Mouse (Mus musculus): Measurements from ENCODE around the gene Acyp1. TPM values are rescaled to one million over a fixed set of nuclear protein-coding genes. Genes with fewer than 3 reads are reported as not detected.

Gene Acyp1
- total RNA-seq, 1 experiment: 15.0 TPM

DNA sequence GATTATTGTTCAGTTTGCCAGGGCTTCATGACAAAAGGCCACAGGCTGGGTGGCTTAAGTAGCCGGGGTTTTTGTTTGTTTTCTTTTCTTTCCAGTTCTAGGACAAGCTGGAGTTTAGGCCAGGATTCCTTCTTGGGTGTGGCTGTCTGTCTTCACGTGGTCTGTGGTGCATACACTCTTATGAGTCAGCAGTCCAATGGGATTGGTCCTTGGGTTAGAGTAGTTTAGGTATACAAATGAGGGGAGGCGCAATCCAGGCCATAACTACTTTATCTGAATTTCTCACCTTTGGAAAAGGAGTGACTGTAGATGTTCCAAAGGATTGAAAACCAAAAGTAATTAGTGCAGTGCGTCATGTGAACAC lies 16.4 kb downstream of the Acyp1 start:
- Histone ChIP-seq H3K4me1 (ENCODE audit: control insufficient read depth in 2 of 2, insufficient read depth in 2 of 2, low read length in 2 of 2, poor library complexity in 1 of 2) (peaks cover 12% of the 10 kb centered on the region in 2 experiments), H3K4me3 (ENCODE audit: insufficient read depth in 1 of 2, low read depth in 1 of 2, low read length in 2 of 2, poor library complexity in 1 of 2, severe bottlenecking in 1 of 2) (no peak overlapping the region), H3K9me3 (ENCODE audit: control insufficient read depth, insufficient read depth, low read depth, low read length) (no peaks in the 10 kb centered on the region), H3K36me3 (ENCODE audit: control insufficient read depth, insufficient read depth, low read length, poor library complexity, severe bottlenecking) (peaks cover 4% of the 10 kb centered on the region; the same call in 1 of the 2 replicates), H3K27ac (ENCODE audit: insufficient read depth, low read depth, low read length, poor library complexity, severe bottlenecking) (peak overlapping the region; percentile 95; the same call in 1 of the 2 replicates), H3K9ac (ENCODE audit: insufficient read depth, low read depth, low read length, poor library complexity, severe bottlenecking) (peak overlapping the region; percentile 49; the same call in 1 of the 2 replicates)
- peak; percentile 58 for DNase-seq (ENCODE audit: low read depth, low spot score)
- in situ Hi-C loops (cut with MboI; ENCODE audit: low sequenced_read_pairs in 2 of 2, unreplicated experiment in 2 of 2): no loop called here
- TF ChIP-seq MAFK (IDR thresholded peaks at IDR 0.05; ENCODE audit: insufficient read depth, low read depth, low read length): peak; percentile 78
- no peak for TF ChIP-seq CHD2 (IDR thresholded peaks at IDR 0.05; ENCODE audit: low read depth, low read length)

DNA sequence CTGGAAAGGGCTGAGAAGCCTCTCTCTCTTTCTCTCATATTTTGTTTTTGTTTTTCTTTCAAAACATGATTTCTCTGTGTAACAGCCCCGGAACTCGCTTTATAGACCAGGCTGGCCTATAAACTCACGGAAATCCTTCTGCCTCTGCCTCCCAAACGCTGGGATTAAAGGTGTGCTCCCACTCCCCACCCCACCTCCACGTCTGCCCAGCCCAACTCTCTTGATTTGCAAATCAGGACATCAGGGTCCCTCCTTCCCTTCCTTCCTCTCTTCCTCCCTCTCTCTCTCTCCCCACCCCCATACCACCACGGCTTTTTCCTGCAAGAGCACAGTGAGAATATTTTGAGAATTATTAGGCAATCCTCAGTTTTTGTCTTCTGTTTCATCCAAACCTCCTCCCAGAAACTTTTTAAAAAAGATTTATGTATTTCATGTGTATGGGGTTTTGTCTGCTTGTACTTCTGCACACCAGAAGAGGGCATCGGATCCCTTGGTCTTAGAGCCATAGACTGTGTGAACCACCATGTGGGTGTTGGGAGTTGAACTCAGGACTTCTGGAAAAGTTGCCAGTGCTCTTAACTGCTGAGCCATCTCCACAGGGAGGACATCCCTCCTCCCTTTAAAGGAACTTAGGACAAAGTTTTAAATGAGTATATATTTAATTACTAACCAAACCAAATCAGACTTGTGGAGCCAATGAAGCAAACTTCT lies 17.0 kb downstream of the Acyp1 start:
- no peak for DNase-seq (ENCODE audit: low read depth, low spot score)
- Histone ChIP-seq H3K4me3 (ENCODE audit: insufficient read depth in 1 of 2, low read depth in 1 of 2, low read length in 2 of 2, poor library complexity in 1 of 2, severe bottlenecking in 1 of 2) (peak overlapping the region; percentile 55 to 73; a peak in 1 of 4 replicates), H3K9ac (ENCODE audit: insufficient read depth, low read depth, low read length, poor library complexity, severe bottlenecking) (peak overlapping the region; percentile 22; the same call in 1 of the 2 replicates), H3K4me1 (ENCODE audit: control insufficient read depth in 2 of 2, insufficient read depth in 2 of 2, low read length in 2 of 2, poor library complexity in 1 of 2) (peaks cover 12% of the 10 kb centered on the region in 2 experiments), H3K27ac (ENCODE audit: insufficient read depth, low read depth, low read length, poor library complexity, severe bottlenecking) (peak overlapping the region; percentile 95), H3K9me3 (ENCODE audit: control insufficient read depth, insufficient read depth, low read depth, low read length) (no peaks in the 10 kb centered on the region), H3K36me3 (ENCODE audit: control insufficient read depth, insufficient read depth, low read length, poor library complexity, severe bottlenecking) (0 out of 2 replicates have a peak, but pooled peaks cover 3% of the 10 kb centered on the region)
- no peak for TF ChIP-seq ZNF384 (IDR thresholded peaks at IDR 0.05; ENCODE audit: low read depth, low read length)
- TF ChIP-seq ZC3H11A (IDR thresholded peaks at IDR 0.05; ENCODE audit: borderline replicate concordance, low read depth, low read length): no peak
- no peak for TF ChIP-seq CHD2 (IDR thresholded peaks at IDR 0.05; ENCODE audit: low read depth, low read length)
- TF ChIP-seq MAFK (IDR thresholded peaks at IDR 0.05; ENCODE audit: insufficient read depth, low read depth, low read length): no peak
- TF ChIP-seq HCFC1 (IDR thresholded peaks at IDR 0.05; ENCODE audit: borderline replicate concordance, insufficient read depth, low read length): no peak
- in situ Hi-C loops (cut with MboI; ENCODE audit: low sequenced_read_pairs in 2 of 2, unreplicated experiment in 2 of 2): no loop called here

- TF ChIP-seq MAFK (IDR thresholded peaks at IDR 0.05; ENCODE audit: insufficient read depth, low read depth, low read length) (no peak), CHD2 (IDR thresholded peaks at IDR 0.05; ENCODE audit: low read depth, low read length) (no peak), ZC3H11A (IDR thresholded peaks at IDR 0.05; ENCODE audit: borderline replicate concordance, low read depth, low read length) (no peak)
These were observed 17.9 kb downstream of the Acyp1 start, which contains the start of gene Mlh3 for GRCm38 (mm10) chr12:85270319-85270718. Gene Mlh3 (minus strand): TSS chr12:85270599.

DNA sequence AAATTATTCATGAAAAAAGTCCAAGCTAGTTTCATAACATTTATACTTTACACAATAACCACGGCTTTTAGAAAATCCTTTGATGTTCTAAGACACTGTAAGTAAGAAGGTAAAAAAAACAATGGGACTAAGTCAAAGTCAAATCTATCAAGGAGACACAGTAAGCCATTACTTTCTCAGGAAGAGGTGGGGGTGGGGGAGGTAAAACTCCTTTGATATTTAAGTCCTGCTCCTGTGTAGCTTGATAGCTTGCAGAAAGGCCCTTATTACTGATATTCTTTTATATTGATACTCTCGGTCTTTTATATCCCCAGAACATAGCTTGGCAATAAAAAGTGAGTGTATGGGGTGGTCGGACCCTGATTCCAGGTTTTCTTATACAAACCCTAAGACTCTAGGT lies 18.4 kb downstream of the Acyp1 start:
- Histone ChIP-seq H3K9me3 (ENCODE audit: control insufficient read depth, insufficient read depth, low read depth, low read length) (no peaks in the 10 kb centered on the region), H3K27ac (ENCODE audit: insufficient read depth, low read depth, low read length, poor library complexity, severe bottlenecking) (peak overlapping the region; percentile 95; the same call in 1 of the 2 replicates), H3K36me3 (ENCODE audit: control insufficient read depth, insufficient read depth, low read length, poor library complexity, severe bottlenecking) (no peaks in the 10 kb centered on the region), H3K4me1 (ENCODE audit: control insufficient read depth in 2 of 2, insufficient read depth in 2 of 2, low read length in 2 of 2, poor library complexity in 1 of 2) (peaks cover 11 to 12% of the 10 kb centered on the region in 2 experiments), H3K9ac (ENCODE audit: insufficient read depth, low read depth, low read length, poor library complexity, severe bottlenecking) (peak overlapping the region; percentile 69), H3K4me3 (ENCODE audit: insufficient read depth in 1 of 2, low read depth in 1 of 2, low read length in 2 of 2, poor library complexity in 1 of 2, severe bottlenecking in 1 of 2) (peak overlapping the region; percentile 55 to 73)
- DNase-seq (ENCODE audit: low read depth, low spot score): no peak
- TF ChIP-seq ZNF384 (IDR thresholded peaks at IDR 0.05; ENCODE audit: low read depth, low read length): no peak
- TF ChIP-seq CHD2 (IDR thresholded peaks at IDR 0.05; ENCODE audit: low read depth, low read length): no peak
- no peak for TF ChIP-seq MAFK (IDR thresholded peaks at IDR 0.05; ENCODE audit: insufficient read depth, low read depth, low read length)
- in situ Hi-C loops (cut with MboI; ENCODE audit: low sequenced_read_pairs in 2 of 2, unreplicated experiment in 2 of 2): no loop called here

More at GRCm38 (mm10) chr12:85270319-85270718, 17.9 kb downstream of the Acyp1 start, which contains the start of gene Mlh3:
- in situ Hi-C loops (cut with MboI; ENCODE audit: low sequenced_read_pairs in 2 of 2, unreplicated experiment in 2 of 2): no loop called here
- Histone ChIP-seq H3K27ac (ENCODE audit: insufficient read depth, low read depth, low read length, poor library complexity, severe bottlenecking) (peak within 1 kb of the TSS; percentile 95), H3K36me3 (ENCODE audit: control insufficient read depth, insufficient read depth, low read length, poor library complexity, severe bottlenecking) (no peaks in the 10 kb centered on the region), H3K9ac (ENCODE audit: insufficient read depth, low read depth, low read length, poor library complexity, severe bottlenecking) (peak within 1 kb of the TSS; percentile 69), H3K4me3 (ENCODE audit: insufficient read depth in 1 of 2, low read depth in 1 of 2, low read length in 2 of 2, poor library complexity in 1 of 2, severe bottlenecking in 1 of 2) (peak within 1 kb of the TSS; percentile 55 to 73), H3K4me1 (ENCODE audit: control insufficient read depth in 2 of 2, insufficient read depth in 2 of 2, low read length in 2 of 2, poor library complexity in 1 of 2) (peaks cover 11 to 12% of the 10 kb centered on the region in 2 experiments), H3K9me3 (ENCODE audit: control insufficient read depth, insufficient read depth, low read depth, low read length) (no peaks in the 10 kb centered on the region)
- DNase-seq (ENCODE audit: low read depth, low spot score): peak; percentile 81

All from ES-E14 (cell line).